Mouse (Mus musculus) bone marrow, adult 2 months (tissue): ENCODE results near the gene Gm3488. TPM values are rescaled to one million over a fixed set of nuclear protein-coding genes. Genes with fewer than 3 reads are reported as not detected.
"Not testable (repeated sequence)": the region's sequence is repeated elsewhere in the genome, so short reads cannot be mapped to it uniquely, and the experiment has no call there.

Experiments
- H3K27ac ChIP-seq: fragments of 200-500 bp; 2 replicates; pipeline ENCODE4 v1.5.1; 2012; ENCODE audit warnings: low read depth, mild to moderate bottlenecking, control low read depth, inconsistent platforms, low read length; ENCODE audit not compliant: control insufficient read depth, poor library complexity, insufficient read depth
- H3K4me1 ChIP-seq: fragments of 200-500 bp; 2 replicates; pipeline ENCODE4 v1.6.1; 2011; ENCODE audit warnings: low read length; ENCODE audit not compliant: control insufficient read depth, insufficient read depth
- H3K4me3 ChIP-seq: fragments of 200-500 bp; replicated peaks from 2 replicates; pipeline ENCODE3; 2011; ENCODE audit warnings: mild to moderate bottlenecking, low read depth, low read length, control low read depth; ENCODE audit not compliant: control insufficient read depth
- WGBS: fragments of 180-500 bp; shearing (Covaris S2); methylation state at CpG from one replicate; pipeline ENCODE4 v1.1.7; 2018; 5-methylcytosine and 5-hydroxymethylcytosine counted together
- polyA plus RNA-seq: library from polyadenylated mRNA; stranded (reverse); fragments of >200 nt; gene quantifications from 2 replicates; pipeline ENCODE4 v1.2.4, GENCODE M21; 2011; ENCODE audit warnings: low replicate concordance; ENCODE audit not compliant: missing spikeins, insufficient read depth, insufficient read length

Gm3488 gene
- not detected in 2 replicates for polyA plus RNA-seq

DNA sequence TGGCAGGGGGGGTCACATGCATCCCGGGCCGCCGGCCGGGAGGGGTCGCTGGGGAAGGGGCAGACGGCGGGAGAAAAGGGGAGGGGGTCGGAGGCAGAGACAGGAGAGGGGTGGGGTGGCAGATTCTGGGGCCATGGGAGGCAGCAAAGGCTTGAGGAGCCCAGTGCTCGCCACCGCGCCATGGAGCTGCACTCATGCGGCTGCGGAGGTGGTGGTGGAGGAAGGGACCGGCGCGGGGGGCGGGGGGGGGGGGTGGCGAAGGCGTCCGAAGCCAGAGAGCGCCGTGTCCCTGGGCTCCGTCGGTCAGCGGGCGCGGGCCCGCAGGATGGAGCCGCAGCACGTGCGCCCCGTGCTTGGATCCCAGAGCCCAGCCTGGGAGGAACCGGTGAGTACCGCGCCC lies at the start of gene Gm3488:
Gene Gm3488, plus strand, starts transcription at position 301 of the 400 bp plus-strand sequence.
- H3K4me3 ChIP-seq, H3K4me1 ChIP-seq, H3K27ac ChIP-seq: not testable (repeated sequence)
- no CpG with 5 or more reads among the region's 35 CpGs for WGBS

DNA sequence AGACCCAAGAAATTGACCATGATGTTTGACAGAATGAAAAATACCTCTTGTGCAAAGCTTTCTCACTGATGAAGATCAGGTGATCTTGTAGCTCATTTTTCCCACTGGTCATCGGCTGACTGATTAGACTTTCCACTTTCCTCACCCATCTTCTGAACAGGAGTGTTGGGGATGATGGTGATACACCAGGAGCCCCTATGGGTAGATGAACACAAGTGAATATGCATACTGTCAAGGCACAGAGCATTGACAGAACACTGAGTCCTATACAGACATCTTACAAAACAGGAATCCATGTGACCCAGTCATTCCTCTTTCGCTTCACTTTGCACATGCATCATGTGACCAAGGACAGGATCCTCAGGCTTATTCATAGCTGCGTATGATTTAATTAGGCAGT lies 46.1 kb upstream of the Gm3488 start, which contains the start of gene Gm3194:
Gene Gm3194, minus strand, starts transcription at position 101 of the 400 bp plus-strand sequence.
- not testable (repeated sequence) for H3K27ac ChIP-seq, H3K4me3 ChIP-seq, H3K4me1 ChIP-seq
- no CpG with 5 or more reads among the region's 3 CpGs for WGBS

DNA sequence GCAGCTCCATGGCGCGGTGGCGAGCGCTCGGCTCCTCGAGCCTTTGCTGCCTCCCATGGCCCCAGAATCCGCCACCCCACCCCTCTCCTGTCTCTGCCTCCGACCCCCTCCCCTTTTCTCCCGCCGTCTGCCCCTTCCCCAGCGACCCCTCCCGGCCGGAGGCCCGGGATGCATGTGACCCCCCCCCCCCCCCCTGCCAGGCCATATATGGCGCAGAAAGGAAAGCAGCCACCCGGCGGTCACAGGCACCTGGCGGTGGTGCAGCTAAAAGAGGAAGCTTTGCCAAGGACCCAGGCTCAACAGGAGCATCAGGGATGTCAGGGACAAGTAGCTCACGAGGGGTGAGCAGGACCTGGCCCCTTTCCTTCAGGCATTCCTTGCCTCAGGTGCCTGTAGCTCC lies 41.0 kb upstream of the Gm3488 start:
- not testable (repeated sequence) for H3K27ac ChIP-seq, H3K4me3 ChIP-seq, H3K4me1 ChIP-seq
- WGBS, result no CpG with 5 or more reads among the region's 19 CpGs

DNA sequence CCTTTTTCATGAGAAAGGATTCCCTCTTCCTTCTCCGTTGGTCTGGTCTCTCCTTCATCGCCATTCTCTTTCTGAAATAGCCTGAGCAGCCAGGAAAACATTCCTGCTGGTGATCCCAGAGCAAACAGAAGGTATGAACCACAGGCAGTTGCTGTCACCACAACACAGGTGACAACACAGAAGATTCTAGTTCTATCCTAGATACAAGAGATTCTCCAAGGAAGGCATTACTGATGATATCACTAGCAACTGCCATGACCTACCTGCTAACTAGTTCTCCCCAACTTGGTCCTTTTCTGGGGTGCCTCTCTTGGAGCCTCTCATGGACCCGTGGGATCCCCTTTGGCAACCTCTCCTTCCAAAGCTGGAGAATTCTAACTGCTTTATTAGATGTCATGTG lies 23.7 kb upstream of the Gm3488 start, which contains the start of gene Gm8246:
Gene Gm8246, minus strand, starts transcription at position 101 of the 400 bp plus-strand sequence.
- no CpG with 5 or more reads among the region's 3 CpGs for WGBS
- H3K4me3 ChIP-seq, H3K27ac ChIP-seq, H3K4me1 ChIP-seq: not testable (repeated sequence)

DNA sequence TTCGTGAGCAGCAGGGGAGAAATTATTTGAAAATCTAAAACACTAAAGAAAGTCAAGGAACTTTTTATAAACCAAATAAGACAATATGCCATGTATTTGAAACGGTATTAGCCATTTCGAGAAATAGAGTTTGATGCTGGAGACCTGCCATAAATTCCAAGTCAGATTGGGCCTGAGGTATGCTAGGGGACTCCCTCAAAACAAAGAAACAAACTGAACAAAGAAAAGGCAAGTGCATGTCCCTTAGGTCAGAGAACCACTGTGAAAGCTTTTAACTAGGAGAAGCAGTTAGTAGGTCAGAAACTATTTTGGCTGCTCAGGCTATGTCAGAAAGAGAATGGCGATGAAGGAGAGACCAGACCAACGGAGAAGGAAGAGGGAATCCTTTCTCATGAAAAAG lies 17.6 kb upstream of the Gm3488 start, which contains the start of gene Gm3187:
Gene Gm3187, plus strand, starts transcription at position 301 of the 400 bp plus-strand sequence.
- H3K4me1 ChIP-seq, H3K27ac ChIP-seq, H3K4me3 ChIP-seq: not testable (repeated sequence)
- WGBS, result 69% methylated on average over 4 of the region's 5 CpGs

DNA sequence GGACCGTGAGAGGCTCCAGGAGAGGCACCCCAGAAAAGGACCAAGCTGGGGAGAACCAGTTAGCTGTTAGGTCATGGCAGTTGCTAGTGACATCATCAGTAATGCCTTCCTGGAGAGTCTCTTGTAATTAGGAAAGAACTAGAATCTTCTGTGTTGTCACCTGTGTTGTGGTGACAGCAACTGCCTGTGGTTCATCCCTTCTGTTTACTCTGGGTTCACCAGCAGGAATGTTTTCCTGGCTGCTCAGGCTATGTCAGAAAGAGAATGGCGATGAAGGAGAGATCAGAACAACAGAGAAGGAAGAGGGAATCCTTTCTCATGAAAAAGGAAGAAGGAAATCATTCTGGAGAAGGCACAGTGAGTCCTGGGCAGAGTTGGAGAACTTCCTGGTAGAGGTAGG lies 36.7 kb downstream of the Gm3488 start, which contains the start of gene Gm3532:
Gene Gm3532, plus strand, starts transcription at position 301 of the 400 bp plus-strand sequence.
- not testable (repeated sequence) for H3K4me1 ChIP-seq, H3K27ac ChIP-seq, H3K4me3 ChIP-seq
- no CpG with 5 or more reads among the region's 2 CpGs for WGBS

Other genes starting within 250 kb of the Gm3488 start
- gene Gm3526, start 241.1 kb upstream of the Gm3488 start, polyA plus RNA-seq, result not detected in 2 replicates
- gene Gm3542, start 166.7 kb upstream of the Gm3488 start, polyA plus RNA-seq, result not detected in 2 replicates
- not detected in 2 replicates for gene Gm3500, start 112.6 kb upstream of the Gm3488 start, polyA plus RNA-seq
- not detected in 2 replicates for gene Gm3194, start 46.2 kb upstream of the Gm3488 start, polyA plus RNA-seq
- not detected in 2 replicates for gene Gm8246, start 23.8 kb upstream of the Gm3488 start, polyA plus RNA-seq
- not detected in 2 replicates for gene Gm3187, start 17.5 kb upstream of the Gm3488 start, polyA plus RNA-seq
- gene Gm3532, start 36.8 kb downstream of the Gm3488 start, polyA plus RNA-seq, result not detected in 2 replicates
- not detected in 2 replicates for gene Gm8265, start 131.4 kb downstream of the Gm3488 start, polyA plus RNA-seq
- gene Gm9603, start 185.8 kb downstream of the Gm3488 start, polyA plus RNA-seq, result not detected in 2 replicates
- not detected in 2 replicates for gene Gm3373, start 239.9 kb downstream of the Gm3488 start, polyA plus RNA-seq